Mouse (Mus musculus) intestine, postnatal 0 days (tissue): Measurements from ENCODE around the gene Gm29609. TPM values are rescaled to one million over a fixed set of nuclear protein-coding genes. Genes with fewer than 3 reads are reported as not detected.

Experiments used
- ATAC-seq: fragments of 200-750 bp; cut with Nextera tagmentation; 2 replicates; pipeline ENCODE4 v1.8.0; 2017; ENCODE audit warnings: mild to moderate bottlenecking, moderate TSS enrichment, moderate library complexity
- H3K27ac ChIP-seq: fragments of 300-500 bp; sonication (generic); 2 replicates; pipeline ENCODE4 v1.5.1; 2014; ENCODE audit warnings: mild to moderate bottlenecking, low read depth, low read length, moderate library complexity
- H3K27me3 ChIP-seq: fragments of 300-500 bp; sonication (generic); replicated peaks from 2 replicates; pipeline ENCODE4 v1.6.1; 2014; ENCODE audit warnings: low read length, mixed read lengths; ENCODE audit not compliant: control insufficient read depth, insufficient read depth
- H3K36me3 ChIP-seq: fragments of 300-500 bp; sonication (generic); 2 replicates; pipeline ENCODE4 v1.6.1; 2014; ENCODE audit warnings: mild to moderate bottlenecking, moderate library complexity; ENCODE audit not compliant: control insufficient read depth, insufficient read depth
- H3K4me1 ChIP-seq: fragments of 300-500 bp; sonication (generic); replicated peaks from 2 replicates; pipeline ENCODE4 v1.6.1; 2014; ENCODE audit warnings: antibody characterized with exemption, low read length, mixed read lengths; ENCODE audit not compliant: control insufficient read depth, insufficient read depth
- H3K4me2 ChIP-seq: fragments of 300-500 bp; sonication (generic); replicated peaks from 2 replicates; pipeline ENCODE4 v1.6.1; 2014; ENCODE audit warnings: low read depth, mild to moderate bottlenecking, moderate library complexity
- H3K4me3 ChIP-seq: fragments of 300-500 bp; sonication (generic); 2 replicates; pipeline ENCODE4 v1.5.1; 2014; ENCODE audit warnings: low read depth, low read length
- H3K9ac ChIP-seq: fragments of 300-500 bp; sonication (generic); 2 replicates; pipeline ENCODE4 v1.6.1; 2014; ENCODE audit warnings: mild to moderate bottlenecking, low read depth, low read length
- H3K9me3 ChIP-seq: fragments of 300-500 bp; sonication (generic); 2 replicates; pipeline ENCODE4 v1.6.1; 2016; ENCODE audit warnings: mixed run types; ENCODE audit not compliant: control insufficient read depth
- CTCF ChIP-seq: sonication (generic); IDR thresholded peaks from 2 replicates; pipeline ENCODE4 v1.5.1; 2016; ENCODE audit warnings: low read depth, mild to moderate bottlenecking, control low read depth, antibody characterized with exemption, moderate library complexity
- WGBS: fragments of 180-500 bp; shearing (Covaris S2); extraction: QIAGEN DNeasy Blood & Tissue Kit; methylation state at CpG from one replicate; pipeline ENCODE4 v1.1.7; 2014; 5-methylcytosine and 5-hydroxymethylcytosine counted together
- polyA plus RNA-seq: library from polyadenylated mRNA; unstranded; fragments of >200 nt; fragmentation: Nextera tagmentation; extraction: Ambion mirVana; gene quantifications from 2 replicates; pipeline ENCODE4 v1.2.1, GENCODE M21; 2015

Gene Gm29609
- polyA plus RNA-seq, 1 experiment from 2014 or later = 0.53 TPM

DNA sequence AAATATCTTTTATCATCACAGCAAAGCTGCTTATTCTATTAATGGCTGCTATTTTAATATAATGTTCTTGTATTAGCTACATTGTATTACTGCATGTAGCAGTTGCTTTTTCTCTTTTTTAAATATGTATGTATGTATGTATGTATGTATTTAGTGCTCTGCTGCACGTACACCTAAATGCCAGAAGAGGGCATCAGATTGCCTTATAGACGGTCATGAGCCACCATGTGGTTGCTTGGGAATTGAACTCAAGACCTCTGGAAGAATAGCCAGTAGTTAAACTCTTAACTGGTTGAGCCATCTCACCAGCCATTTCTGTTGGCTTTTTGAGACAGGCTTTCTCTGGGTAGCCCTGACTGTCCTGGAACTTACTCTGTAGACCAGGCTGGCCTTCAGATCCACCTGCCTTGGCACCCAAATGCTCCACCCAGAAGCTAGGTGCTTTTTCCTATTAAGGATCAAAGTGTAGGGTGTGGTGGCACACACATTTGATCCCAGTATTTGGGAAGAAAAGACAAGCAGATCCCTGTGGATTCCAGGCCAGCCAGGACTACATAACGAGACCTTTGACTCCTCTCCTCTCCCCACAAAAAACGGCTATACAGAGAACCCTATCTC, 8.6 kb upstream of the Gm29609 start:
- no peak overlapping the region for H3K9ac ChIP-seq
- peaks cover 37% of the 10 kb centered on the region for H3K36me3 ChIP-seq
- H3K4me1 ChIP-seq = no peaks in the 10 kb centered on the region; the same call in 1 of the 2 replicates
- H3K4me2 ChIP-seq = no peak overlapping the region
- no peaks in the 10 kb centered on the region for H3K27me3 ChIP-seq
- TF ChIP-seq CTCF = peak; percentile 63
- WGBS = 79% methylated on average over 4 of the region's 4 CpGs
- H3K9me3 ChIP-seq = no peaks in the 10 kb centered on the region
- no peak for ATAC-seq
- H3K4me3 ChIP-seq = no peak overlapping the region
- H3K27ac ChIP-seq = no peak overlapping the region

DNA sequence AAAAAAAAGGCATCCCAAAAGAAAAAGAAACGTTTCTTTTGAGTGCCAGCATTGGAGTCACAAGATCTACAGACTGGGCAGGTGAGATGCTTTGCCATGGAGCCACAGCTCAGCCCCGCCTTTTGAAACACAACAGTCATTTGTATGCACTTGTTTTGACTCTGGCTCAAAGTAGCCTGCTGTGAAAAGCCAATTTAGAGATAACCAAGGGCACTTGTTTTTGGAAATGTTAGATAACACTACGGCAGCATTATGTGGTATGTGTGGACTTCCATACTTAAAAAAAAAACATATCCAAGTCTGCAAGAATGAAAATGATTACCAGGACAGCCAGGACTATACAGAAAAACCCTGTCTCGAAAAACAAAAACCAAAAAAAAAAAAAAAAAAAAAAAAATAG, 4.0 kb upstream of the Gm29609 start:
- WGBS = 50% methylated on average over 4 of the region's 4 CpGs
- H3K27ac ChIP-seq = no peak overlapping the region
- H3K4me2 ChIP-seq = no peak overlapping the region
- no peaks in the 10 kb centered on the region for H3K9me3 ChIP-seq
- no peak overlapping the region for H3K9ac ChIP-seq
- H3K4me3 ChIP-seq = no peak overlapping the region
- no peaks in the 10 kb centered on the region for H3K4me1 ChIP-seq
- peaks cover 19% of the 10 kb centered on the region for H3K36me3 ChIP-seq
- ATAC-seq = no peak
- no peaks in the 10 kb centered on the region for H3K27me3 ChIP-seq
- no peak for TF ChIP-seq CTCF

DNA sequence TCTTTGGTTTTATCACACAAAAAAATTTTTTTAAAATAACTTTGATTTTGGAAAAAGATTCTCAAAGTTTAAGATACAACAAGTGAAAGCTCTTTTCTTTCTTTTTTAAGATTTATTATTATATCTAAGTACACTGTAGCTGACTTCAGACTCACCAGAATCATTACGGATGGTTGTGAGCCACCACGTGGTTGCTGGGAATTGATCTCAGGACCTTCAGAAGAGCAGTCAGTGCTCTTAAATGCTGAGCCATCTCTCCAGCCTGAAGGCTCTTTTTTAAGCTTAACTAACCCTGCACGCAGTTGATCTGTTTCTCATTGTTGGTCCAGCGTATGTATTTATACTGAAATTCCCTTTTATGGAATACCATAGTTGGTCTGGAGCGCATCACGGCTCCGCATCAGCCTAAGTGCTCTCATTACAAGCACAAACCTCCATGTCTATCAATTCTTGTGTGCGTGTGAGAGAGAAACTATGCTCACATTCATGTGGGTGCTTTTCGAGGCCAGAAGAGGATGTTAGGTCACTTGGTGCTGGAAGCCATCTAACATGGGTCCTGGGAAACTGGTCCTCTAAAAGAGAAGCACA, 1.6 kb upstream of the Gm29609 start:
- no peaks in the 10 kb centered on the region for H3K9me3 ChIP-seq
- ATAC-seq = no peak
- H3K4me1 ChIP-seq = no peaks in the 10 kb centered on the region
- no peak overlapping the region for H3K4me2 ChIP-seq
- WGBS = 87% methylated on average over 9 of the region's 9 CpGs
- H3K4me3 ChIP-seq = no peak overlapping the region
- no peaks in the 10 kb centered on the region for H3K27me3 ChIP-seq
- no peak for TF ChIP-seq CTCF
- H3K36me3 ChIP-seq = no peaks in the 10 kb centered on the region
- no peak overlapping the region for H3K27ac ChIP-seq
- H3K9ac ChIP-seq = no peak overlapping the region

DNA sequence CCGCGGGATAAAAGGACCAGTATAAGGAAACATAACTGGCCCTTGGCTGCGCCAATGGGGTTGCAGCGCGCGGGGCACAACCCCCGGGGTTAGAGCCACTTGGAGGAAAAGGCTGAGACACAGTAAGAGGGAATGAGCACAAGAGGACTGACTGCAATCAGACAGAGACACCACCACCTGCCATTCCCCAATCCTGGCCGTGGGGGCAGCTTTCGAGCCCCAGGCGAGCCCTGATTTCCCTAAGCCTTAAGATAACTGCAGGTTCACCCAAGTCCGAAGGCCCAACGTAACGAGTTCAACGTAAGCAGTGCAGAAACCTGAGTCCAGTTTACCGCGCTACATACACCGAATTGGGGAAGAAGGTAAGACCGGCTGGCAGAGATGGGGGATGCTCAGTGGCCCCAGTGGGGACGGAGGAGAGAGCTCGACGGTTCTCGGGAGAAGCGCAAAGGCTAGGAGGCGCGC, 378 bp downstream of the Gm29609 start:
- Histone ChIP-seq H3K27ac (peak overlapping the region; percentile 95), H3K36me3 (peaks cover 3% of the 10 kb centered on the region; the same call in 1 of the 2 replicates), H3K9me3 (no peaks in the 10 kb centered on the region), H3K27me3 (no peaks in the 10 kb centered on the region), H3K4me2 (peak overlapping the region; percentile 85), H3K9ac (peak overlapping the region; percentile 76), H3K4me3 (peak overlapping the region; percentile 98), H3K4me1 (no peaks in the 10 kb centered on the region)
- ATAC-seq = peak; percentile 51
- peak; percentile 13; the same call in 1 of the 2 replicates for TF ChIP-seq CTCF
- WGBS = under 1% methylated on average over 25 of the region's 25 CpGs

DNA sequence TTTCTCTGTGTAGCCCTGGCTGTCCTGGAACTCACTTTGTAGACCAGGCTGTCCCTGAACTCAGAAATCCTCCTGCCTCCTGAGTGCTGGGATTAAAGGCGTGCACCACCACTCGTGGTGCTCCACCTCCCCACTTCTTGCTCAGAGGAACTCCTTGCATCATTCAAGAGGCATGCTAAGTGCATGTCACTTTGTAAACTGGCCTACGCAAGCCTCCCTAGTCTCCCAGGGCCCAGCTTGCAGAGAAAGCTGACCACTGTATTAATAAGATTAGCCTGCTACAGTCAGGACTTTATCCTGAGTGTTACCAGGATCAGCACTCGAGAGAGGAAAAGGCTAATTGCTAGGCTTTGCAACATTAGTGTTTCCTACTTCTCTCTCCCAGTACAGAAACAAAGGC, 11.1 kb downstream of the Gm29609 start:
- Histone ChIP-seq H3K4me1 (no peaks in the 10 kb centered on the region), H3K27ac (no peak overlapping the region), H3K4me3 (no peak overlapping the region), H3K27me3 (no peaks in the 10 kb centered on the region), H3K36me3 (peaks cover 84% of the 10 kb centered on the region), H3K4me2 (no peak overlapping the region), H3K9me3 (no peaks in the 10 kb centered on the region), H3K9ac (no peak overlapping the region)
- 90% methylated on average over 4 of the region's 4 CpGs for WGBS
- ATAC-seq = no peak
- TF ChIP-seq CTCF = no peak

DNA sequence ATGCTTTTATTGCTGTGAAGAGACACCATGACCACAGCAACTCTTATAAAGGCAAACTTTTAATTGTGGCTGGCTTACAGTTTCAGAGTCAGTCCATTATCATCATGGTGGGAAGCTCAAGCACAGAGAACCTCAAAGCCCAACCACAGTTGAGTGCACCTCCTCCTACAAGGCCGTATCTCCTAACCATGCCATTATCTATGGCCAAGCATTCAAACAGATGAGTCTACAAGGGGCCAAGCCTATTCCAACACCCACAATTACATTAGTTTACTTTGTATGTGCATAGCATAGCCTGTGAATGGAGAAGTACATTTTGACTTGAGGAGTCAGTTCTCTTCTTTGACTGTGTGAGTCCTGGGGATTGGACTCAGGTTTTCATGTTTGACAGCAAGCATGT, 14.8 kb downstream of the Gm29609 start:
- peak overlapping the region; percentile 15; the same call in 1 of the 2 replicates for H3K27ac ChIP-seq
- no peak overlapping the region for H3K4me3 ChIP-seq
- no peaks in the 10 kb centered on the region for H3K27me3 ChIP-seq
- no peak for ATAC-seq
- no peak overlapping the region for H3K4me2 ChIP-seq
- H3K9ac ChIP-seq = no peak overlapping the region
- H3K9me3 ChIP-seq = no peaks in the 10 kb centered on the region
- no peak for TF ChIP-seq CTCF
- WGBS = 85% methylated on average over 1 of the region's 1 CpGs
- H3K4me1 ChIP-seq = no peaks in the 10 kb centered on the region
- H3K36me3 ChIP-seq = peaks cover 80% of the 10 kb centered on the region
